Mouse (Mus musculus): Measurements from ENCODE around the gene Gm498. TPM values are rescaled to one million over a fixed set of nuclear protein-coding genes. Genes with fewer than 3 reads are reported as not detected.

Gm498 gene
- polyA plus RNA-seq, 1 experiment from 2014 or later = not detected

- 70% methylated on average over 3 of the region's 3 CpGs for WGBS
- peaks cover 59% of the 10 kb centered on the region for H3K4me1 ChIP-seq
- H3K27ac ChIP-seq = no peak overlapping the region
- H3K4me2 ChIP-seq = no peak overlapping the region
- ATAC-seq (replicated peaks) = no peak
- peaks cover 13% of the 10 kb centered on the region; the same call in 1 of the 2 replicates for H3K36me3 ChIP-seq (replicated peaks)
- H3K4me3 ChIP-seq = no peak overlapping the region
- H3K27me3 ChIP-seq (replicated peaks) = no peaks in the 10 kb centered on the region
- H3K9ac ChIP-seq = no peak overlapping the region
- H3K9me3 ChIP-seq = no peaks in the 10 kb centered on the region
Measured at GRCm38 (mm10) chr7:143834972-143835371, 31.7 kb upstream of the Gm498 start.

- ATAC-seq (replicated peaks) = no peak
- 94% methylated on average over 3 of the region's 3 CpGs for WGBS
- peaks cover 38% of the 10 kb centered on the region for H3K36me3 ChIP-seq (replicated peaks)
- no peak overlapping the region for H3K27ac ChIP-seq
- H3K9ac ChIP-seq = no peak overlapping the region
- H3K9me3 ChIP-seq = no peaks in the 10 kb centered on the region
- no peak overlapping the region for H3K4me2 ChIP-seq
- peaks cover 35% of the 10 kb centered on the region for H3K4me1 ChIP-seq
- H3K27me3 ChIP-seq (replicated peaks) = no peaks in the 10 kb centered on the region
- H3K4me3 ChIP-seq = no peak overlapping the region
Measured at GRCm38 (mm10) chr7:143837705-143838358, 28.8 kb upstream of the Gm498 start.

GRCm38 (mm10) chr7:143840121-143840520 is 26.5 kb upstream of the Gm498 start:
- no peak overlapping the region for H3K4me3 ChIP-seq
- peaks cover 55% of the 10 kb centered on the region for H3K36me3 ChIP-seq (replicated peaks)
- H3K4me2 ChIP-seq = no peak overlapping the region
- H3K27ac ChIP-seq = no peak overlapping the region
- peaks cover 12% of the 10 kb centered on the region for H3K4me1 ChIP-seq
- H3K27me3 ChIP-seq (replicated peaks) = no peaks in the 10 kb centered on the region
- H3K9me3 ChIP-seq = no peaks in the 10 kb centered on the region
- H3K9ac ChIP-seq = no peak overlapping the region
- ATAC-seq (replicated peaks) = no peak
- WGBS = 92% methylated on average over 5 of the region's 5 CpGs

GRCm38 (mm10) chr7:143841301-143841700 is 25.3 kb upstream of the Gm498 start:
- Histone ChIP-seq H3K27ac (no peak overlapping the region), H3K4me2 (no peak overlapping the region), H3K4me3 (no peak overlapping the region), H3K4me1 (peaks cover under 1% of the 10 kb centered on the region; the same call in 1 of the 2 replicates), H3K9ac (no peak overlapping the region), H3K9me3 (no peaks in the 10 kb centered on the region), H3K27me3 (replicated peaks) (no peaks in the 10 kb centered on the region), H3K36me3 (replicated peaks) (peaks cover 65% of the 10 kb centered on the region)
- no peak for ATAC-seq (replicated peaks)
- 96% methylated on average over 8 of the region's 8 CpGs for WGBS

- H3K9ac ChIP-seq = no peak overlapping the region
- H3K36me3 ChIP-seq (replicated peaks) = peaks cover 43% of the 10 kb centered on the region
- no peaks in the 10 kb centered on the region for H3K4me1 ChIP-seq
- no peak overlapping the region for H3K27ac ChIP-seq
- 79% methylated on average over 5 of the region's 5 CpGs for WGBS
- H3K27me3 ChIP-seq (replicated peaks) = no peaks in the 10 kb centered on the region
- no peak overlapping the region for H3K4me3 ChIP-seq
- no peak overlapping the region for H3K4me2 ChIP-seq
- no peak for ATAC-seq (replicated peaks)
- no peaks in the 10 kb centered on the region for H3K9me3 ChIP-seq
Measured at GRCm38 (mm10) chr7:143848127-143848767, 18.4 kb upstream of the Gm498 start.

- no peak overlapping the region for H3K4me3 ChIP-seq
- H3K9me3 ChIP-seq = no peaks in the 10 kb centered on the region
- ATAC-seq (replicated peaks) = no peak
- H3K27ac ChIP-seq = no peak overlapping the region
- no peak overlapping the region for H3K4me2 ChIP-seq
- peaks cover 37% of the 10 kb centered on the region for H3K36me3 ChIP-seq (replicated peaks)
- 93% methylated on average over 8 of the region's 8 CpGs for WGBS
- no peak overlapping the region for H3K9ac ChIP-seq
- no peaks in the 10 kb centered on the region for H3K4me1 ChIP-seq
- H3K27me3 ChIP-seq (replicated peaks) = no peaks in the 10 kb centered on the region
Measured at GRCm38 (mm10) chr7:143848768-143849482, 17.7 kb upstream of the Gm498 start.

- no peak for ATAC-seq (replicated peaks)
- H3K4me3 ChIP-seq = no peak overlapping the region
- no peaks in the 10 kb centered on the region for H3K4me1 ChIP-seq
- WGBS = 87% methylated on average over 4 of the region's 4 CpGs
- H3K9ac ChIP-seq = no peak overlapping the region
- no peak overlapping the region for H3K27ac ChIP-seq
- no peaks in the 10 kb centered on the region for H3K9me3 ChIP-seq
- no peaks in the 10 kb centered on the region for H3K27me3 ChIP-seq (replicated peaks)
- no peak overlapping the region for H3K4me2 ChIP-seq
- no peaks in the 10 kb centered on the region for H3K36me3 ChIP-seq (replicated peaks)
Measured at GRCm38 (mm10) chr7:143868874-143869273, 2.2 kb downstream of the Gm498 start.

GRCm38 (mm10) chr7:143883717-143884116 is 17.1 kb downstream of the Gm498 start:
- 80% methylated on average over 6 of the region's 6 CpGs for WGBS

GRCm38 (mm10) chr7:143891146-143891545 is 24.5 kb downstream of the Gm498 start:
- Histone ChIP-seq H3K27me3 (replicated peaks) (no peaks in the 10 kb centered on the region), H3K9me3 (no peaks in the 10 kb centered on the region), H3K4me3 (no peak overlapping the region), H3K4me2 (no peak overlapping the region), H3K9ac (no peak overlapping the region), H3K27ac (no peak overlapping the region), H3K4me1 (no peaks in the 10 kb centered on the region), H3K36me3 (replicated peaks) (no peaks in the 10 kb centered on the region)
- no peak for ATAC-seq (replicated peaks)
- WGBS = 69% methylated on average over 2 of the region's 2 CpGs

More at GRCm38 (mm10) chr7:143883717-143884116, 17.1 kb downstream of the Gm498 start:
- no peaks in the 10 kb centered on the region for H3K27me3 ChIP-seq (replicated peaks)
- H3K4me3 ChIP-seq = no peak overlapping the region
- no peaks in the 10 kb centered on the region for H3K36me3 ChIP-seq (replicated peaks)
- H3K9ac ChIP-seq = no peak overlapping the region
- ATAC-seq (replicated peaks) = no peak
- H3K27ac ChIP-seq = no peak overlapping the region
- H3K4me2 ChIP-seq = no peak overlapping the region
- H3K9me3 ChIP-seq = no peaks in the 10 kb centered on the region
- H3K4me1 ChIP-seq = no peaks in the 10 kb centered on the region

- Histone ChIP-seq H3K9ac (no peak overlapping the region), H3K27ac (no peak overlapping the region), H3K4me2 (no peak overlapping the region), H3K4me3 (no peak overlapping the region), H3K4me1 (no peaks in the 10 kb centered on the region), H3K36me3 (replicated peaks) (no peaks in the 10 kb centered on the region), H3K9me3 (no peaks in the 10 kb centered on the region), H3K27me3 (replicated peaks) (no peaks in the 10 kb centered on the region)
- no peak for ATAC-seq (replicated peaks)
- WGBS = 52% methylated on average over 2 of the region's 2 CpGs
Measured at GRCm38 (mm10) chr7:143892361-143892760, 25.7 kb downstream of the Gm498 start.

- Histone ChIP-seq H3K4me2 (no peak overlapping the region), H3K9me3 (no peaks in the 10 kb centered on the region), H3K27me3 (replicated peaks) (no peaks in the 10 kb centered on the region), H3K36me3 (replicated peaks) (no peaks in the 10 kb centered on the region), H3K27ac (no peak overlapping the region), H3K4me1 (no peaks in the 10 kb centered on the region), H3K9ac (no peak overlapping the region), H3K4me3 (no peak overlapping the region)
- ATAC-seq (replicated peaks) = no peak; the same call in 1 of the 2 replicates
- 25% methylated on average over 2 of the region's 2 CpGs for WGBS
Measured at GRCm38 (mm10) chr7:143900667-143901066, 34.0 kb downstream of the Gm498 start.

- Histone ChIP-seq H3K9ac (no peak overlapping the region), H3K4me3 (no peak overlapping the region), H3K27me3 (replicated peaks) (no peaks in the 10 kb centered on the region), H3K27ac (no peak overlapping the region), H3K4me1 (no peaks in the 10 kb centered on the region), H3K9me3 (no peaks in the 10 kb centered on the region), H3K36me3 (replicated peaks) (no peaks in the 10 kb centered on the region), H3K4me2 (no peak overlapping the region)
- no peak for ATAC-seq (replicated peaks)
- 71% methylated on average over 1 of the region's 1 CpGs for WGBS
Measured at GRCm38 (mm10) chr7:143905176-143905575, 38.5 kb downstream of the Gm498 start.

Data from midbrain, embryonic 15.5 days (tissue).